Mouse (Mus musculus) brain, embryonic 18.5 days (tissue): ENCODE measurements around the gene Pxylp1.
A peak's percentile ranks its signal among the peaks of the same experiment; 100 is the strongest.

ENCODE experiments used
- DNase-seq: peaks from one replicate; pipeline ENCODE4 v3.0.0-alpha.2; 2012; ENCODE audit warnings: low read depth, low spot score

Pxylp1 gene

DNA sequence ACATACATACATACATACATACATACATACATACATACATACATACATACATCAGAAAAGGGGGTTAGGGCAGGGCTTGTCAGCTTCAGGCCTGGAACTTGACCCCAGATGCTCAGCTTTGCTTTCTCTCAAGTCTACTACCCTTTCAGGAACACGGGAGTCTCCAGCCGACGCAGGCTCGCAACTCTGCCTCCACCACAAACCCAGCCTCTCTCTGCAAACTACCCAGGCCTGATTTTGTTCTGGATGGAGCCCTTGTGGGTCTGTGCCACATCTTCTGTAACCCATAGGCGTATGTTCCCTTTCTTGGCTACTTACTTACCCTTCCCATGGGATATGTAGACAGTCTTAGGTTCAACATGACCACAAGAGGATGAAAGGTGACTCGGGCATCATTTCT, 1.7 kb downstream of the Pxylp1 start:
- DNase-seq: no peak

- no peak for DNase-seq
These were observed 2.2 kb downstream of the Pxylp1 start for GRCm38 (mm10) chr9:96890266-96890665.

- DNase-seq: peak; percentile 59
These were observed 3.0 kb downstream of the Pxylp1 start for GRCm38 (mm10) chr9:96889345-96890021.

DNA sequence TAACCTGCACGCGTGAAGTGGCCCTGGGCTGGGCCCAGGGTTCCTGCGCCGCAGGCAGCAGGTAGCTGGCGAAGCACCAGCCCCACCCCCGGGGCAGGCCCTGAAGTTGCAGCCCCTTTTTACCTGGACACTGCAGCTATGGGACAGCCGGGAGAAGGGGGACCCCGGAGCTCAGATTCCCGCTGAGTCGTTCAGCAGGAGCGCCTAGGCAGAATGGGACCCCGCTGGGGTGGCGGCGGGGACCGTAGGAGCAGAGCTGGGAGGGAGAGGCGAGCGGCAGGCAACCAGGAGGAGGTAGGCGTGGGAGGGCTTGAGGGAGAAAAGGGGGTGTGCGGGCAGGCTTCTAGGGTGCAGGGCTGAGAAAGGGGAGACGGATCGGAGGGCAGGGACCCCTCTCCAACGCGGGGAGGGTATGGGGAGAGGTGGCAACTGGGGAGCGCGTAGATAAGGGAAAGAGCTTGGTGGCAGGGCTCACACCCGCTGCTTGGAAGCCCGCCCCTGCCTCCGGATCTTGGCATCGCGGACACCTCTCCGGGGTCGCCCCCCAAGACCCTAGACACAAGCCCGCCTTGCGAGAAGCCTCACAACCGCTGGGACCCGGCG, 3.6 kb downstream of the Pxylp1 start:
- no peak for DNase-seq

DNA sequence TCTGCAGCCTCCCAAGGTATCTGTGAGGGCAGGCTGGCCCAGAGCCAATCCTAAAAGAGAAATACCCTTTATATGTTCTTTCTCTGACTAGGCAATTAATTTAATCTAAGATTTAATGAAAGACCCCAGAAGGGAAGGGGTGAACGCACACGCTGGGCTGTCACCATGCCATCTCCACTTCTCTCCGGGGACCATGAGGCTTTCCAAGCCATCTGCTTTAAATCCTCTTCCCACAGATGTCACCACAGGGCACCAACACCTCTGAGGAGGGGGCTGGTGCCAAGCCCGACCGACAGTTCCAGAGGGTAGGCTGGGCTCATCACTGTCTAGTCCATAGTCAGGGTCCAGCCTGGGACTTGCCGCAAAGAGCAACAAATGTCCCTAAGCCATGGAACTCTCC, 4.5 kb downstream of the Pxylp1 start:
- DNase-seq: no peak

GRCm38 (mm10) chr9:96887492-96887891, 5.0 kb downstream of the Pxylp1 start:
- DNase-seq: no peak

- no peak for DNase-seq
These were observed 6.7 kb downstream of the Pxylp1 start for GRCm38 (mm10) chr9:96885781-96886180.

GRCm38 (mm10) chr9:96882496-96883265, 9.8 kb downstream of the Pxylp1 start:
- DNase-seq: no peak

GRCm38 (mm10) chr9:96881901-96882300, 10.6 kb downstream of the Pxylp1 start:
- DNase-seq: no peak

- DNase-seq: no peak
These were observed 13.4 kb downstream of the Pxylp1 start for GRCm38 (mm10) chr9:96879024-96879423.

GRCm38 (mm10) chr9:96878464-96878863, 14.0 kb downstream of the Pxylp1 start:
- no peak for DNase-seq

DNA sequence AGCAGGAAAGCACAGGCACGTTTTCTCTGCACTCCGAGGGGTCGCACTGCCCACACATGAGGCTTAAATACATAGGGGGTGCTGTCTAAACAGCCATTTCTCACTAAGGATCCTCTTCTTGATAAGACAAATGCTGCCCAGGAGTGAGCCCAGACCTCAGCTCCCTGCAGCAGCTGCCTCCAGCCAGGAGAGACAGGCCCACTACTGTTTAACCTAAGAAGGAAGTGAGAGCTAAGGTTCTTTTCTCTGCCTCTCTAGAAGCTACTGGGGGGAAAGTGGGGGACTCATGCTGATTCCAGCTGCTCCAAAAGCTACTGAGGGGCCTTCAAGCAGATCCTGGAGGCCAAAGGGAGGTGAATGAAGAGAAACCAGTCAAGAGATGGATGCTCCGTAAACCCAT, 16.8 kb downstream of the Pxylp1 start:
- DNase-seq: no peak

DNA sequence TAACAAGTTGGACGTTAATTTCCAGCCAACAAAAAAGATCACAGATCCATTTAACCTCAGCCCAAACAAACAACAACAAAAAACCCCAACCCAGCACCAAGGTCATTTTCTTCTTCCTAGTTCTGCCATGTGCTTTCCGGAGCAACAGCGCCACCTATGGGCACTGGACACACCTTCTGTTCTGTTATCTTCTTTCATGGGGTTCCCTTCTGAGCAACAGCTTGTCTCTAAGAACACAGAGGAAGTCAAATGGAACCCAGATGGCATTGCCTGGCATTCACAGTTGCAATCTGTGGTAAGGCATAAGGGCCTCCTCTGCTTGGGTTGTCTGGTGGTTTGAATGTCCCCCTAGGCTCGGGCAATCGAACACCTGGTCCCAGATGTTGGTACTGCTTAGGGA, 19.4 kb downstream of the Pxylp1 start:
- no peak for DNase-seq

- no peak for DNase-seq
These were observed 22.4 kb downstream of the Pxylp1 start for GRCm38 (mm10) chr9:96870104-96870503.

GRCm38 (mm10) chr9:96869542-96869941, 22.9 kb downstream of the Pxylp1 start:
- DNase-seq: no peak

GRCm38 (mm10) chr9:96868546-96868945, 23.9 kb downstream of the Pxylp1 start:
- no peak for DNase-seq

DNA sequence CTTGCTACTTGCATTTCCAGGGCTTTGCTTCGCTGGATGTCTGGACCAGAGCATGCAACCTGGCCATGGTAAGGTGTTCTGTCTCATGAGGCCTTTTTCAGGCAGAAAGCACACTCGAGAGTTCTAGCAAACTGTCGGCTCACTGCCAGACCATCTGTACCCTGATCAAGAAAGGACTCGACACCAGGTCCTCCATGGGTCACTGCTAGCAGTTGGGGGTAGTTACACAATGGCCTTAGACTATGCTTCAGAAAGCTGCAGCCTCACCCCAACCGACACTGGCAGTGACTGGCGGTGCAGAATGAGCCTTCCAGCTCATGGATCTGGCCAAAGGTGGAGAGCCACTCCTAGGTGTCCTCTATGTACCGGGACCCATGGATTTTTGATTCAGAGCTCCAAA, 25.3 kb downstream of the Pxylp1 start:
- DNase-seq: no peak

DNA sequence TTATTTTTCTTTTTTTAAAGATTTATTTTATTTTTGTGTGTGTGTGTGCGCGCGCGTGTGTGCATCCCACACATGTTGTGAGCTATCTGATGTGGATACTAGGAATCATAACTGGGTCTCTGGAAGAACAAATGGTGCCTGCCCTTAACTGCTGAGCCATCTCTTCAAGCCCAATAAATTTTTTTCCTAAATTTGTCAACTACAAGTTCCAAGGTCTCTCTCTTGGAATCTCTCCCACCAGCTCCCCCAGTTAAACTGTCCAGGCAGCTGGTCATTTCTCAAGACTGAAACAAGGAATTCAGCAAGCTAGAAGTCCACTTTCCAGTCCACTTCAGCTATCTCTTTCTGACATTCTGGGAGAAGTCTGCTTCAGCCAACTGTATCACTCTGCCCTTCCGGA, 26.3 kb downstream of the Pxylp1 start:
- no peak for DNase-seq

GRCm38 (mm10) chr9:96865473-96866050, 26.9 kb downstream of the Pxylp1 start:
- no peak for DNase-seq

- no peak for DNase-seq
These were observed 28.9 kb downstream of the Pxylp1 start for GRCm38 (mm10) chr9:96863539-96863938.

GRCm38 (mm10) chr9:96862836-96863235, 29.6 kb downstream of the Pxylp1 start:
- no peak for DNase-seq

- no peak for DNase-seq
These were observed 31.4 kb downstream of the Pxylp1 start for GRCm38 (mm10) chr9:96861092-96861487.
